Mouse (Mus musculus): ENCODE measurements around the gene Dld.

DNA sequence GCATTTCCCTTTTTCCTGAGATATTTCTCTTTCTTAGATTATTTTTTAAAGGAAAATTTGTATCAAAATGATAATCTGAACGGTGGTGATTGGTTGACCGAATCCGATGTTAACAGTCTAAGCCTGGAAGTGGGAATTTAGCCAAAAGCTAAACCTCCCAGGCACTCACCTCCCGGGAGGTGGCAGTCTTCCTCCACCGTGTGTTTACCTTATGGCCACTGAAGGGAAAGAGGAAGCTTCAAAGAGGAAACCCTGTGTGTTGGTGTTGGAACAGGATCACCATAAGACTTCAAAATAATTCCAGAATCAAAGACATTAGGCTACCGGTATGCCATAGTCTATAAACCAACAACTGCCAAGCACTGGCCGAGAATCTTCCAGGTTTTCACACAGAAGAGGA lies 18.4 kb upstream of the Dld start:
- TF ChIP-seq POLR2A (IDR thresholded peaks at IDR 0.05; ENCODE audit: control insufficient read depth in 1 of 2, insufficient read depth in 1 of 2, low read depth in 1 of 2, low read length in 2 of 2, poor library complexity in 1 of 2) = no peak
- no peak for TF ChIP-seq TCF12 (IDR thresholded peaks at IDR 0.05; ENCODE audit: low read depth, low read length)
- TF ChIP-seq CHD1 (IDR thresholded peaks at IDR 0.05; ENCODE audit: low read depth, low read length) = no peak
